Mouse (Mus musculus) left cerebral cortex, postnatal 36 days (tissue): ENCODE measurements around the gene Hhipl2. TPM values are rescaled to one million over a fixed set of nuclear protein-coding genes. Genes with fewer than 3 reads are reported as not detected.
"Not testable (repeated sequence)": the region's sequence is repeated elsewhere in the genome, so short reads cannot be mapped to it uniquely, and the experiment has no call there.

Source experiments
- DNase-seq, 2 experiments: peaks; one replicate each; pipeline ENCODE4 v3.0.0; 2021 to 2022; ENCODE audit warnings: low spot score in 2 of 2, mixed read lengths in 1 of 2
- intact Hi-C: fragments of 180-260 bp; cut with DNase I; formaldehyde crosslinking; loops from one replicate; pipeline ENCODE4 v1.15.1; 2025
- total RNA-seq, 2 experiments: library from RNA; stranded (reverse); gene quantifications; 2 replicates each; pipeline ENCODE4 v1.2.3; 2021

Gene Hhipl2
- total RNA-seq = under 1 TPM; 0.30 to 0.57 TPM

DNA sequence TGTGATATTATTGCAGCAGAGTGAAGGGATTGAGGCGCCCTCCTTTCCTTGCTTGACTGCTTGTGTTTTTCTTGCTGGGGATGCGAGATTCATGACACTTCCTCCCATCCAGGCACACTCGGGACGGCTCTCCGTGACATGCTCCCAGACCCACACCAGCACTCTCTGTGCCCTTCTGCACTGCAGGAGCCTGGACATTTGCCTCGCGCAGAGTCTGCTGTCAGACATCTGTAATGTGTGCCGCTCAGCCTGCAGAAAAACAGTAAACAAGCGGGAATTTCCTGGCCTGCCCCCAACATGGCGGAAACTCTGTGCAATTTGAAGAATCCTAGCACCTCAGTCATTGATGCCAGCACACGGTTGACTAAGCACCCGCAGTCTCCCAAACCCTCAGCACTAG, at the start of gene Hhipl2:
TSS of gene Hhipl2 (plus strand) at position 343 of the 400 bp plus-strand sequence.
- DNase-seq = no peak
- intact Hi-C loops = no loop called here

- intact Hi-C loops = loop anchor here (1.0 to 2.0 kb wide), 2 partner anchors 20 to 24 kb away; partner anchors contain the start of gene Taf1a
- peak; percentile 30 to 40 for DNase-seq
These were observed 49.2 kb upstream of the Hhipl2 start for GRCm38 (mm10) chr1:183368601-183369400.

DNA sequence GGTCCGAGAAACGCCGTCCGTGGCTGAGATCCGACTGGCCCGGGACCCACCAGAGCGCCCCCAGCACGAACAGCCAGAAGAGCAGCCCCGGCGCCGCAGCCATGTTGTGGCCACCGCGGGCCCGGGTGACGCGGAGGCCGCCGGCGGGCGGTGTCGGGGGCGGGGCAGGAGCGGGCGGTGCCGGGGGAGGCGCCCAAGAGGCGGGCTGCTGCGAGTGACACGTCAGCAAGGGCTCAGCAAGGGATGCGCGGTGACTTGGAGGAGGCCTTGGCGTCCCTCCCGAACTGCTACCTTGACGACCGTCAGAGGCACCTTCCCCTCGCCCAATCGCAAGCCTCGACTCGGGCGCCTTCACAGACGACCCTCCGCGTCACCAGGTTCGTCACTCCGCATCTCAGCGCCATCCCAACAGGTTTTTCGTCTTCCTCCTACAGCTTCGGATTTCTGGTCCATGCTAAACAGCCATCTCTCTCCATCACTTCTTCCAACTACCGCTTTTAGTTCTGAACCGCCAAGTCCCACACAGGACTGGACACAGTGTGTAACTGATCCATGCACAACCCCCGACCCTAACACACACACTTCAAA, 48.5 kb upstream of the Hhipl2 start, which contains the start of gene Mia3:
TSS of gene Mia3 (minus strand) at position 127 of the 588 bp plus-strand sequence.
- DNase-seq = peak; percentile 97
- intact Hi-C loops = loop anchor here (1.0 to 2.0 kb wide), 2 partner anchors 19 to 24 kb away; partner anchors contain the start of gene Taf1a

DNA sequence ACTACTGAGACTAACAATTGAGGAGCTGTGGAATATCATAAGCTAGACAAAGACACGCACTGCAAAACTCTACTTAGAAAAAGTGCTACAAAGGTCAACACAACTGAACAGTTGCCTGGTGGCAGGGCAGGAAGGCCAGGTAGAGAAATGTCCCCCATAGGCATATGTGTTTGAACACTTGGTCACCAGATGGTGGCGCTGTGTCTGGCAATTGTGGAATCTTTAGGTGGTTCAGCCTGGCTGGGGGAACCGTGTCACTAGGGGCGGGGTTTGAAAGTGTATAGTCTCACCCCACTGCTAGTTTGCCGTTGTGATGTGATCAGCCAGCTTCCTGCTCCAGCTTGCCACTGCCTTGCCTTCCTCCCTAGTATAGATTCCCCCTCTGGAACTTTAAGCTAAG, 43.3 kb upstream of the Hhipl2 start:
- no peak for DNase-seq
- intact Hi-C loops = no loop called here

- DNase-seq = no peak
- intact Hi-C loops = no loop called here
These were observed 41.0 kb upstream of the Hhipl2 start for GRCm38 (mm10) chr1:183377045-183377444.

- intact Hi-C loops = no loop called here
- DNase-seq = no peak
These were observed 39.6 kb upstream of the Hhipl2 start for GRCm38 (mm10) chr1:183378321-183378941.

GRCm38 (mm10) chr1:183379376-183379775, 38.6 kb upstream of the Hhipl2 start:
- intact Hi-C loops, DNase-seq: not testable (repeated sequence)

DNA sequence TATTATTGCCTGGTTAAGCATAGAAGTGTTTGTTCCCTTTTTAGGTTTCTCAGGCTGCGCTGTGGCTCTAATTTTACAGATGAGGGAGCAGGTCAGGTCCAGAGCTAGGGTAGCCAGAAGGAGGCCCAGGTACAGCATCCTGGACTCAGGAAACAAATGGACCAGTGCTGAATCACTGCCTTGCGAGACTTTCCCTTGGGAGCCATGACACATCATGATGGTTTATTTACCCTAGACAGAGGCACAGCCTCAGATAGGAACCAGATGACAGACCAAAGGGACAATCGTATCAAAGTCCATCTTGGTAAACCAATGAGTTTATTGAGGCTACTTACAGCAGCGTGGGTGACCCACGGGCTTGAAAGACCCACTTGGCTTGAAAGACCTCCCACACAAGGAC, 36.2 kb upstream of the Hhipl2 start:
- intact Hi-C loops = no loop called here
- DNase-seq = no peak

DNA sequence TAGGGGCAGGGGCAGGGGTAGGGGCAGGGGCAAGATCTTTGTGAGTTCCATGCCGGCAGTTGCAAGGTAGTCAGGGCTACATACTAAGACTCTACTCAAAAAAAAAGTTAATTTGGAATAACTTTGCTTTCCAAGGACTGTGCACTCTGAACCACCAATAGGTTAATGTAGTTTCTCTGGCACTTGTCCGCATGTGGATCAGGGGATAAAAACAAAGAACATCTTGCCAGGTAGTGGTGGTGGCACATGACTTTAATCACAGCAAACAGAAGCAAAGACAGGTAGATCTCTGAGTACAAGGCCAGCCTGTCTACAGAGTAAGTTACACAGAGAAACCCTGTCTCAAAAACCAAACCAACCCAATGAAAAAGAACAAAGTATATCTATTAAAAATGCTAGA, 35.4 kb upstream of the Hhipl2 start:
- intact Hi-C loops = no loop called here
- DNase-seq = no peak

GRCm38 (mm10) chr1:183387421-183387820, 30.6 kb upstream of the Hhipl2 start:
- intact Hi-C loops, DNase-seq: not testable (repeated sequence)

GRCm38 (mm10) chr1:183388426-183389406, 29.3 kb upstream of the Hhipl2 start, which contains the start of gene Taf1a:
Taf1a (plus strand) TSS chr1:183388981.
- intact Hi-C loops = loop anchor here (2.0 kb wide), 1 partner anchor 20 kb away; the partner anchor contains the start of gene Mia3
- DNase-seq = peak; percentile 91 to 92

GRCm38 (mm10) chr1:183403396-183403795, 14.6 kb upstream of the Hhipl2 start:
- intact Hi-C loops = no loop called here
- no peak for DNase-seq

DNA sequence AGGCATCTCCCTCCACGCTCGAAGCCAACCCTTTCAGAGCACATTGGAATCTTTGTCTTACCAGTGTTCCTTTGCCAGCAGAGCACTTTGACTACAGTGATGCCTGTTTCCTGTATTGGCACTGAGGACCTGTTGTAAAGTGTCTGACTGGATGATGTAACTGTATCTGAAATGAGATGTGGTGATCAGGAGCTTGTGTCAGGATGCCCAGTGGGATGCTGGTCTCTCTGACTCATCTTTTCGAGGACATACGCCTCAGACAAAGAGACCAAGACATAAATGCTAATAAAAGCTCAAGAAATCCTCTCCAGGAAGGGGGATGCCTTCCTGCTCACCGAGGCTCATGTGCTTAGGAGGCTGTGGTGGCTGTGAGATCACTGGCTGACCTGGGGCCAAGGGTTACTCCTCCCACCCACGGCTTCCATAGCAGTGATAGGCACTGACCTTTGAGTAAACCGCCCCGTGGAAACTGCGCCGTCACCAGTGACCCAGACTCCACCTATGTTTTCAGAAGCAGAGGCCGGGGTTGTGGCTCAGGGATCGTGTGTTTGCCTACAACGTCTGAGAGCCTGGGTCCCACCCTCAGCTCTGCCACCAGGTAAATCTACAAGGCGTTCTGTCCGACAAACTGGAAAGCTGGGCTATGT, 3.8 kb upstream of the Hhipl2 start:
- no peak for DNase-seq
- intact Hi-C loops = no loop called here

DNA sequence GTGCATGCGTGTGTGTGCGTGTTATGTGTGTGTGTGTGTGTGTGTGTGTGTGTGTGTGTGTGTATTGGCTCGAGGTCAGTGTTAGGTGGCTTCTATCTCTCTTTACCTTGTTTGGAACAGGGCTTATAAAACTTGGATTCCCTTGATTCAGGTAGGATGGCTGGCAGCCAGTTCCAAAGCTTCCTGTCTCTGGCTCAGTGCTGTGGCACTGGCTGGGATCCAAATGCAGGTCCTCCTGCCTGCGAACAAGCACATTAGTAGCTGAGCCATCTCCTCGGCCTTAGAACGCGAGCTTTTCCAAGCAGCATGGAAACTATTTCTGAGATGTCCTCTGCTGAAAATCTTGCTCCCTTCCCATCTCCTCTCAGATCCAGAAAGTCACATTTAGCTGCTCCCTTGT, 1.7 kb downstream of the Hhipl2 start:
- no peak for DNase-seq
- intact Hi-C loops = no loop called here

DNA sequence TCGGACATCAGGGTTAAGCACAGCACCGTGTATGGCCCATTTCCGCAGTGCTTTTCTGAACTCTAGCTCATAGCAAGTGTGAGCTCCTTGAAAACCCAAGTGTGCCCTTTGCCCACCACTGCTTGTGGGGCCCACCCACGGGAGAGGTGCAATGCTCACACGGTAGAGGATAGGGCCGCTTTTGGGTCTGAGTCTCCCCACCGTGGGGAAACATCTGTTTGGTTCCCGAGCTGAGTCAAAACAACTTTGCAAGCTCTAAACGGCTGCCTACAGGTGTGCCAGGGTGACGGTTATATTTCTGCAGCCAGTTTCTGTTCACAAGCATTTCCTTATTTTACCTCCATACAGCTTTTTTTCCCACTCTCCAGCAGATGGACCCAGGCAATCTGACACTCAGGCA, 2.3 kb downstream of the Hhipl2 start:
- intact Hi-C loops = no loop called here
- DNase-seq = no peak

GRCm38 (mm10) chr1:183424100-183424499, 6.1 kb downstream of the Hhipl2 start:
- no peak for DNase-seq
- intact Hi-C loops = no loop called here

GRCm38 (mm10) chr1:183434918-183435317, 16.9 kb downstream of the Hhipl2 start:
- no peak for DNase-seq
- intact Hi-C loops = no loop called here

DNA sequence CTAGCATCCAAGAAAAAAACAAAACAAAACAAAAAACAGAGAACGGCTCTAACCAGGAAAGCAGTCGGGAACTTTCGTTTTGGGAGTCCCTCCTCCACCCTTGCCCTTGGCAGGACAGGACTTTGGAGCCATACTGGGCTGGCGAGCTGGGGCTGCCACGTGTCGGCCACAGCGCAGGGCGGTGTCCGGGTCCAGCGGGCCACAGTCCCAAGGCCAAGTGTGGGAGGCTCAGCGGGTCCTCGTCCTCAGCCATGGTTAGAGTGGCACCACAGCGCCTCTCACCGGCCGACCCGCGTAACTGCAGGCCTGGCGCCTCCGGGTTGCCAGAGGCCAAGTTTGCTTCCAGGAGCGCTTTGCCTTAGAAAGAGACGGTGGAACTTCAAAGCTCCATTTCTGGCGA, 21.0 kb downstream of the Hhipl2 start:
- DNase-seq = peak; percentile 48 to 53

More for the DNA sequence above, 21.0 kb downstream of the Hhipl2 start:
- intact Hi-C loops = no loop called here
